12 mouse cellular contexts compared by ENCODE assay signal in genomic region chr4:154949589-154949982, GRCm38 (mm10). TPM values are rescaled to one million over a fixed set of nuclear protein-coding genes. Genes with fewer than 3 reads are reported as not detected.
DNase-seq lines count a peak whose midpoint lies in the region; ATAC-seq and TF ChIP-seq lines count a peak whose summit lies in the region.
"Had no signal": no experiment of that assay in that cellular context is flagged by ENCODE, and none has a peak within 500 bp of the region (broad histone marks: within the 10 kb centered on the region; RNA-seq: fewer than 3 reads in every experiment).

No protein-coding gene starts in this region.

- peak overlapping the region; percentile 33; the same call in 1 of the 2 replicates for H3K4me2 ChIP-seq in forebrain, embryonic 14.5 days (ENCODE audit: low read length)
- H3K4me2 ChIP-seq in neural tube, embryonic 15.5 days, result peak overlapping the region; percentile 42
- H3K4me2 ChIP-seq: heart, embryonic 11.5 days had no signal

- intact Hi-C loops in gastrocnemius, postnatal 36 days (cut with DNase I), result loop anchor here (5.0 kb wide), 1 partner anchor 118 kb away; the partner anchor contains the start of gene Pex10
- intact Hi-C loops in heart, postnatal 36 days (cut with DNase I), result no loop called here
- intact Hi-C loops in gastrocnemius, adult 2 months (cut with DNase I), result no loop called here

- WGBS in forebrain, embryonic 14.5 days, result 3% methylated on average over 16 of the region's 16 CpGs
- WGBS in neural tube, embryonic 15.5 days, result 3% methylated on average over 16 of the region's 16 CpGs

- H3K4me3 ChIP-seq in forebrain, embryonic 14.5 days (ENCODE audit: low read depth, low read length), result no peak overlapping the region
- H3K4me3 ChIP-seq in neural tube, embryonic 15.5 days (replicated peaks), result no peak overlapping the region
- H3K4me3 ChIP-seq in gastrocnemius, adult 2 months, result no peak overlapping the region
- H3K4me3 ChIP-seq: left cerebral cortex, adult 2 months; megakaryocyte, embryonic 14.5 days had no signal

- H3K9ac ChIP-seq in forebrain, embryonic 14.5 days (ENCODE audit: low read length), result no peak overlapping the region
- H3K9ac ChIP-seq in neural tube, embryonic 15.5 days (replicated peaks), result no peak overlapping the region

- H3K36me3 ChIP-seq in forebrain, embryonic 14.5 days (ENCODE audit: control insufficient read depth, insufficient read depth, low read length), result no peaks in the 10 kb centered on the region
- H3K36me3 ChIP-seq in neural tube, embryonic 15.5 days, result no peaks in the 10 kb centered on the region

- peak; percentile 34 for DNase-seq in cerebellum, adult 9-11 months
- no peak for DNase-seq in cerebellum, postnatal 14 days
- DNase-seq in forebrain, embryonic 14.5 days (ENCODE audit: low spot score), result peak; percentile 85
- peak; percentile 66 for DNase-seq in mesoderm, embryonic 11.5 days (ENCODE audit: low read depth, low spot score)
- DNase-seq in gastrocnemius, postnatal 36 days, result no peak
- DNase-seq in heart, postnatal 36 days, result no peak
- DNase-seq in gastrocnemius, adult 2 months, result no peak
- DNase-seq: kidney, postnatal 25 days had no signal

- TF ChIP-seq CTCF in gastrocnemius, adult 2 months (IDR thresholded peaks at IDR 0.05), result no peak

- H3K4me1 ChIP-seq in forebrain, embryonic 14.5 days (ENCODE audit: control insufficient read depth, insufficient read depth, low read length), result peaks cover 32% of the 10 kb centered on the region
- peaks cover 30% of the 10 kb centered on the region for H3K4me1 ChIP-seq in neural tube, embryonic 15.5 days

- H3K9me3 ChIP-seq in forebrain, embryonic 14.5 days (replicated peaks; ENCODE audit: control insufficient read depth, low read length), result no peaks in the 10 kb centered on the region
- H3K9me3 ChIP-seq in neural tube, embryonic 15.5 days (replicated peaks), result no peaks in the 10 kb centered on the region
- H3K9me3 ChIP-seq: megakaryocyte, embryonic 14.5 days had no signal

- H3K27me3 ChIP-seq in forebrain, embryonic 14.5 days (replicated peaks; ENCODE audit: control insufficient read depth, insufficient read depth, low read length), result no peaks in the 10 kb centered on the region
- H3K27me3 ChIP-seq in neural tube, embryonic 15.5 days (replicated peaks), result no peaks in the 10 kb centered on the region; the same call in 1 of the 2 replicates

- 0 out of 2 replicates have a peak, but pooled peaks have one; percentile 8 for ATAC-seq in forebrain, embryonic 14.5 days
- no peak for ATAC-seq in neural tube, embryonic 15.5 days (ENCODE audit: low FRiP score)

- H3K27ac ChIP-seq in forebrain, embryonic 14.5 days (ENCODE audit: low read depth, low read length), result peak overlapping the region; percentile 89
- 0 out of 2 replicates have a peak overlapping the region, but pooled peaks have one; percentile 69 for H3K27ac ChIP-seq in neural tube, embryonic 15.5 days (replicated peaks)
- no peak overlapping the region for H3K27ac ChIP-seq in gastrocnemius, adult 2 months
- H3K27ac ChIP-seq: left cerebral cortex, adult 2 months had no signal

RNA-seq across cellular contexts. Expression of gene Hes5, which starts 11.1 kb away (rescaled TPM):
- polyA plus RNA-seq in forebrain, embryonic 14.5 days (2014; fragmentation: Nextera tagmentation; extraction: Ambion mirVana), result 73.0 and 86.0 TPM in 2 replicates
- 80.3 and 113 TPM in 2 replicates for polyA plus RNA-seq in neural tube, embryonic 15.5 days (2015; fragmentation: Nextera tagmentation; extraction: Ambion mirVana)
- total RNA-seq in gastrocnemius, postnatal 36 days (2021), result not detected
- not detected for total RNA-seq in heart, postnatal 36 days (2021)
- total RNA-seq in gastrocnemius, adult 2 months (2021), result not detected

RNA-seq across cellular contexts. Expression of gene Pank4, which starts 14.3 kb away (rescaled TPM):
- 34.6 and 38.9 TPM in 2 replicates for polyA plus RNA-seq in forebrain, embryonic 14.5 days (2014; fragmentation: Nextera tagmentation; extraction: Ambion mirVana)
- polyA plus RNA-seq in neural tube, embryonic 15.5 days (2015; fragmentation: Nextera tagmentation; extraction: Ambion mirVana), result 37.4 and 40.6 TPM in 2 replicates
- 10 to 100 TPM; 30.5 to 33.2 TPM for total RNA-seq in gastrocnemius, postnatal 36 days (2021)
- total RNA-seq in heart, postnatal 36 days (2021), result 10 to 100 TPM; 40.9 to 42.8 TPM
- total RNA-seq in gastrocnemius, adult 2 months (2021), result 10 to 100 TPM; 33.8 to 43.6 TPM

RNA-seq across cellular contexts. Expression of gene Tnfrsf14, which starts 21.2 kb away (rescaled TPM):
- not detected in 2 replicates for polyA plus RNA-seq in forebrain, embryonic 14.5 days (2014; fragmentation: Nextera tagmentation; extraction: Ambion mirVana)
- polyA plus RNA-seq in neural tube, embryonic 15.5 days (2015; fragmentation: Nextera tagmentation; extraction: Ambion mirVana), result 0.37 and 1.4 TPM in 2 replicates
- 1 to 10 TPM; 1.4 to 1.6 TPM for total RNA-seq in gastrocnemius, postnatal 36 days (2021)
- total RNA-seq in heart, postnatal 36 days (2021), result 1 to 10 TPM; 5.1 to 6.0 TPM
- total RNA-seq in gastrocnemius, adult 2 months (2021), result 1 to 10 TPM; 1.1 to 2.5 TPM

RNA-seq across cellular contexts. Expression of gene Fam213b, which starts 50.7 kb away (rescaled TPM):
- 40.3 and 45.9 TPM in 2 replicates for polyA plus RNA-seq in forebrain, embryonic 14.5 days (2014; fragmentation: Nextera tagmentation; extraction: Ambion mirVana)
- polyA plus RNA-seq in neural tube, embryonic 15.5 days (2015; fragmentation: Nextera tagmentation; extraction: Ambion mirVana), result 68.2 and 79.2 TPM in 2 replicates
- total RNA-seq in gastrocnemius, postnatal 36 days (2021), result 100 to 1,000 TPM in 1 of 2 experiments, 10 to 100 TPM in 1; 89.1 to 111 TPM
- 10 to 100 TPM; 80.9 to 83.5 TPM for total RNA-seq in heart, postnatal 36 days (2021)
- 100 to 1,000 TPM in 1 of 2 experiments, 10 to 100 TPM in 1; 67.9 to 100 TPM for total RNA-seq in gastrocnemius, adult 2 months (2021)

Comparison
In these comparisons a context has a peak if more than half of its experiments do, and no peak if none do; other contexts are left out.
1. DNase-seq: peak in cerebellum, adult 9-11 months (single experiment), forebrain, embryonic 14.5 days (single experiment) and mesoderm, embryonic 11.5 days (single experiment); none in cerebellum, postnatal 14 days (0 of 2), gastrocnemius, postnatal 36 days (0 of 2), heart, postnatal 36 days (0 of 2) and gastrocnemius, adult 2 months (single experiment).